Mouse (Mus musculus) megakaryocyte progenitor cell, adult 5-6 weeks (primary cell): ENCODE data around the gene Dlec1. TPM values are rescaled to one million over a fixed set of nuclear protein-coding genes. Genes with fewer than 3 reads are reported as not detected.

Experiments
- ATAC-seq: replicated peaks from 2 replicates; pipeline ENCODE4 v1.8.0; 2016; ENCODE audit warnings: mild to moderate bottlenecking, moderate TSS enrichment, inconsistent platforms; ENCODE audit not compliant: poor library complexity
- total RNA-seq, 2 experiments: library from RNA; stranded (forward) in 1 of 2; stranded (reverse) in 1 of 2; fragments of 157-497, 149-512 nt in 1 of 2; fragments of 200-1000 nt in 1 of 2; gene quantifications; 2 replicates each; pipeline versions ENCODE4 v1.2.3 to v1.2.4; 2015 to 2017

The Dlec1 gene
- total RNA-seq (2015) (0.37 and 3.9 TPM in 2 replicates), total RNA-seq (2017) (1.9 TPM in 1 of 2 replicates, not detected in the other)

DNA sequence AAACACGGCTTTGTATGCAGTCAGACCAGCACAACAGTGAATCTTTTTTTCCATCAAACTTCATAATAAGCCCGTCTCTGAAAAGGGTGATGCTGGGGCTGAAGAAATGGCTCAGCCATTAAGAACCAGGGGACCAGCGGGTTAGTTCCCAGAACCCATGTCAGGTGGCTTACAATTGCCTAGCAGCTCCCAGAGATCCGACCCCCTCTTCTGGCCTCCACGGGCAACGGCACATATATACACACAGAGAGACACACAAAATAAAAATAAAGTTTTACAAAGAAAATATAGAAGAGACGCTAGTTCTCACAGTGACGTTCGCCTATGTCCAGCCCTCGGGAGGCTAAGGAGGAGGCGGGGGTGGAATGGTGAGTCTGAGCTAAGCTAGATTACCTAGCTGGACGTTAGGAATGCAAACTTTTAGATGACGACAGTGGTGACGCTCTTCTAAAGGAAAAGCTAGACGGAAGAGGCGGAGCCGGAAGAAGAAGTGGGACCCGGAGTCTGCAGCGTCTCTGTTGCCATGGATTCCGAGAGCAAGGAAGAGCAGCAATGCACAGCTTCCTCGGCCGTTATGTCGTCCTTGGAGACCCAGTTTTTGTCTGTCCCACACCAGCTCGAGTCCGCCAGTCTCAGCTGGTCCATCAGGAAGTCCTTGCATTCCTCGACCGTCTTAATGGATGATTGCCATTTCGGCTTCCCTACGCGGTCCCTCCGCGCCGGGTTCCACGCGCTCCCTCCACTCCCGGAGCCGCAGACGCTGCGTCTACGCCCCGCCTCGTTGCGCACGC is at the start of gene Dlec1:
Gene Dlec1, plus strand, starts transcription at position 487 of the 791 bp plus-strand sequence.
- ATAC-seq = peak; percentile 93

DNA sequence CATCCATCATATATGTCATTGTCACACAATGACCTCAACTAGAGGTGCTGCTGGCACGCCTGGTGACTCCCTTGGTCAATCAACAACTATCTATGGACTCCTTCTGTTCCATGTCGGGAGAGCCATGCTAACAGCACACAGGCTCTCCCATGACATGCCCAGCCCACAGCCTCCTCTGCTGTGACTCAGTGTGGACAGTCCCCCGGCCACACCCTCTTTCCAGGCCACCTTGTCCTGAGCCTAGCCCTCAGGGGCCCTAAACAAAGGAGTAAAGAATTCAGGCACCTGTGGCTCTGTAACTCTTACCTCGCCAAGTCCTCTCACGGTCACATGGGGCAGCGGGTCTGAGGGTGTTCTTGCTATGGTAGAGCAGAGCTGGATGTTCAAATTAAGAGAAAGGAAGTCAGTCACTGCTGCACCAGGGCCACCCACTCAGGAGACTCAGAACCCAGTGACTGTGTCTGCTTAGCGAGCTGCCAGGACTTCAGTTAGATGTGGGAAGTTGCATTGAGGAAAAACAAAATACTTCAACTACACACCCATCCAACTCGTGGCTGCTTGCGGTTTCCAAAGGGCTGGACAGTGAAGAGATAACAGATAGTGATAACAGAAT is 48.2 kb upstream of the Dlec1 start:
- no peak for ATAC-seq

DNA sequence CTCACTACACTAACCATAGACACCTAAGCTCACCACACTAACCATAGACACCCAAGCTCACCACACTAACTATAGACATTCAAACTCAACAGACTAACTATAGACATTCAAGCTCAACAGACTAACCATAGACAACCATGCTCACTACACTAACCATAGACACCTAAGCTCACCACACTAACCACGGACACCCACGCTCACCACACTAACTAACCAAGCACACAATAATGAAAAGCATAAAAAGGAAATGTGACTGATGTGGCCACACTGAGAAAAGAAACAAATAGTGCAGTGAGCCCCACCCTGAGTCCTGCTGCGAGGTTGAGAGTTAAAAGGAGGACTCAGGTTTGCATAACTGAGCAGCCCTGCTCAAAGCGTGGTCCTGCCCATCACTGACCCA is 46.9 kb upstream of the Dlec1 start:
- ATAC-seq = no peak

DNA sequence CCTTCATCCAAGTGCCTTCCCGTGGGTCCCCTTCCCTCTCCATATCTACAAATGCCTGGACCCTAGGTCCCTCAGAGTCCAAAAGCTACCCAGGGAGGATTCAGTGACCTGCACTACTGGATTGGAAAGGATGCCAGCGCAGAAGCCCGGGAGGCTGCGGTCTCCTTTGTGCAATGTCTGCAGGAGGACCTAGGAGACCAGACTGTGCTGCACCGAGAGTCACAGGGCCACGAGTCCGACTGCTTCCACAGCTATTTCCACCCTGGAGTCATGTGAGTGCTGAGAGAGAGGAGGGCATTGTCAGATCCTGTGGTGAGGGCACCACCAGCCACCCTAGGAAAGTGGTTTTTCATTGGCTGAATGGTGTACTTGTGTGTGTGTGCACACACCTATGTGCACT is 44.0 kb upstream of the Dlec1 start:
- ATAC-seq = no peak

DNA sequence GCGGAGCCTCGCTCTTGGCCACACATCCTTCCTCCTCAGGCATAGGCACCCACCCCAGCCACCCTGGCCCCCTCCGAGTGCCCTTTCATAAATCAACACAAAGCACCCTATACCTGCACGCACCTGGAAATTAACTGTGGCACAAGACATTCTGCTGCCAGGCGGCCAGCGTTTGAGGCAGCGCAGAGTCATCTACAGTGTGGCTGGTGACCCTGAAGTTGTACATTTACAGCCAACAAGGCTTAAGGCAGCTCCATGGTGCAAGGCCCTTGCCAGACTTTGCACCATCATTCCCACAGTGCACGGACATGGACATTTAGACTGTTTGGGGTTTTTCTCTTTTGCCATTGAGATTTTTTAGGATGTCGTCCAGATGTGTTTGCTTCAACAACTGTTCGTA is 41.6 kb upstream of the Dlec1 start:
- ATAC-seq = no peak

DNA sequence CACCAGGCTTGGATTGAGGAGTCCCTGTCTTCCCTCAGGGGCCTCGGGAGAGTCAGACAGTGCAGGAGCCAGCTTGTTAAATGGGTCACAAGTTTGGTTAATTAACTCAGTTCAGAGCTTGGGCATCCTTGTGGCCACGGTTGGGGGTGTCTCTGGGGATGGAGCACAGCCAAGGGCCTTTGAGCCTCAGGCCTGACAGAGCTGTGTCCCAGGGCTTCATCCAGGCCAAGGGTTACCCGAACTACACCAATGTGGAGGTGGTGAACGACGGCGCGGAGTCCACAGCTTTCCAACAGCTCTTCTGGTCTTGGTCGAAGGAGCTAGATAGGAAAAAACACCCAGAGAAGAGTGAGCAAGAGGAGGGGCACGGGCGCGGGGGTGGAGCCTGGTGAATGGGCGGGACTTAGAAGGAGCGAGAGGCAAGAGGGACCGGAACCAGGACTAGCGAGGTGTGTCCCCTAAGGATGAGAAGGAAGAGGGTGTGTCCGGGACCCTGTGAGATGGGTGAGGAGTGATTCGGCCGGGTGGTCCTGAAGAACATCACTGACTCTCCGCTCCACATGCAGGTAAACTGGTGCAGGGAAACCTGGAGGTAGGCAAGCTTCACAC is 39.1 kb upstream of the Dlec1 start:
- peak; percentile 60 for ATAC-seq

DNA sequence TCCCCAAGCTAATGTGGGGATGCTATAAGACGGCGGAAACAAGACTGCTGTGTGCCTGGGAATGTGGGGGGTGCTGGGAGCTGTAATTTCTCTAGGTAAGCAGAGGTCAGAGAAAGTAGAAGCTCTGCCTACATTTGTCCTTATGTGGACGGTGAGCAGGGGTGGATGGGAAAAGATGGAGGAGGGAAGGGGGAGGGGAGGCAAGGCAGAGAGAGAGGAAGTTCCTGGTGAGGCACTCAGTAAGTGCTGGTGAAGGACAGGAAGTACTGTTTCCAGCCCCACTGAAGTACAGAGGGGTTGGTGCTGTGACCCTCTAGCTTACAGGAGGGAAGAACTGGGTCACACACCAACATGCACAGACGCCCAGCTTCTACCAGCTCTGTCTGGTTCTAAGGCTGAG is 38.0 kb upstream of the Dlec1 start:
- peak; percentile 64 for ATAC-seq

DNA sequence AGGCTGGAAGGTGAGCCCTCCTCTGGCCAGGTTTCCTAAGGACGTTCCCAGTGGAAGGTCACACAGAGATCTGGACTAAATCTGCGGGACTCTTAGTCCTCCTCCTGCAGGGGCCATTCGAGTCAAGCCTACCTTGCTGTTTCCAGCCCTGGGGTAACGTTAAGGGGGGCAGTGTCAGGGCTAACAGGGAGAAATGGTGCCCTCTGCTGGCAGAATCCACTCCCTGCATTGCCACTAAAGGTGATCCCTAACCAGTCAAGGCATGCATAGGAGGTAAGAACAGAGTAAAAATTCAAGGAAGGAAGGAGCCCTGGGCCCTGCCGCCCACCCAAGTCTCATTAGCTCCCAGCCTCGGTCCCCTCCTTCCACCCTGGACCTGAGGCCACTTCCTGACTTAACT is 34.7 kb upstream of the Dlec1 start:
- ATAC-seq = peak; percentile 79

DNA sequence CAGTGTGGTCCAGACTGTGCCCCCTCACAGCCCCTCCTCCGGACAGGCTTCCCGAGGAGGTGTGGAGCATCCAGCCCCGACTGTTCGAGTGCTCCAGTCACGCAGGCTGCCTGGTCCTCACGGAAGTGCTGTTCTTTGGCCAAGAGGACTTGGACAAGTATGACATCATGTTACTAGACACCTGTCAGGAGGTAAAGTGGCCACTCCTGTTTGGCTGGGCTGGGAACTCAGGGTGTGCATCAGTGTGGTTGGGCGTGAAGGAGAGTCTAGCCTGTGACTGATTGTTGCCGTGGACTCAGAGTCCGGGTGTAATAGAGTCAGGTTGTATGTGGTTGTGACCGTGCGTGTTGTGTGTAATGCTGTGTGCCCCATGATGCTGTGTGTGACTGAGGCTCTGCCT is 34.0 kb upstream of the Dlec1 start:
- no peak for ATAC-seq

DNA sequence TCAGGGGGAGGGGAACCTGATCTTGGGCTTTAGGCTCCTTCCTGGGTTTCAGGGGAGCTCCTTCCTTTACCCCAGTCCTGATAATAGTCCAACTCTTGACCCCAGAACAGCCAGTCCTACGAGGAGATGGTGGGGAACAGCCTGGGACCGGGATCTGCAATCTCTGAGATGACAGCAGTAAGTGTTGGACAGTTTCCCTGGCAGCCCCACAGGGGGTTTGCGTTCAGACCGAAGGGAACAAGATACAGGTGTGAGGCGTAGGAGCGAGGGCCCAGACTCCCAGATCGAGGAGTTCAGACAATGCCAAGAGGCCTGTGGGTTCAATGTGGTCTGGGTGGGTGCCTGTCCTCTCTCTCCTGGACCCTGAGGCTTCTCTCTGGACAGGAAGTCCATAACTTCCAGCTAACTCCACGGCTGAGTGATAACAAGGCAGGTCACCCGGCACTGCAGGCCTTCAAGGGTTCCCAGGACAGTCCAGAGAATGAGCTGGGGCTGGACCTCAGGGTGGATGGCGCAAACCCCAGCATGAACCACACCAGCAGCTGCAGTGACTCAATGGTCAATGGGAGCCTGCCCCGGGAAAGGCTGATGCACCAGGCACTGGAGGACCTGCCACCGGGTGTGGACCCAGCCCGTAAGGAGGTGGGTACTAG is 32.0 kb upstream of the Dlec1 start:
- ATAC-seq = no peak

DNA sequence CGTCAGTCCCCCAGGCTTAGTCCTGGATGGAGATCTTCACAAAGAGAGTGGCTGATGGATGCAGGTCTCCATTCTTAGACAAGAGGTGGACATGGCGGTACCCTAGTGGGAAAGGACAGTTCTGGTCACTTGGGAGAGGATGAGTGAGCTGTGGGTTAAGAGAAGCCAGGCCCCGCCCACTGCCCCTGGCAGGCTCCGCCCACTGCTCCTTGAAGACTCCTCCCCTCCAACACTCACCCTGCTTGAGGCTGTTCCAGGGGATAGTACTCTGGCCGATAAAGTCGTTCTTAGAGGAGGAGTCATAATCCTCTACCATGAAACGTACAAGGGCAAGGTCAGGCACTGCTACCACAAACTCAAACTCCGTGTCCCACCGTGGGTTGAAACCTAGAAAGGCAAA is 30.5 kb upstream of the Dlec1 start:
- no peak for ATAC-seq

DNA sequence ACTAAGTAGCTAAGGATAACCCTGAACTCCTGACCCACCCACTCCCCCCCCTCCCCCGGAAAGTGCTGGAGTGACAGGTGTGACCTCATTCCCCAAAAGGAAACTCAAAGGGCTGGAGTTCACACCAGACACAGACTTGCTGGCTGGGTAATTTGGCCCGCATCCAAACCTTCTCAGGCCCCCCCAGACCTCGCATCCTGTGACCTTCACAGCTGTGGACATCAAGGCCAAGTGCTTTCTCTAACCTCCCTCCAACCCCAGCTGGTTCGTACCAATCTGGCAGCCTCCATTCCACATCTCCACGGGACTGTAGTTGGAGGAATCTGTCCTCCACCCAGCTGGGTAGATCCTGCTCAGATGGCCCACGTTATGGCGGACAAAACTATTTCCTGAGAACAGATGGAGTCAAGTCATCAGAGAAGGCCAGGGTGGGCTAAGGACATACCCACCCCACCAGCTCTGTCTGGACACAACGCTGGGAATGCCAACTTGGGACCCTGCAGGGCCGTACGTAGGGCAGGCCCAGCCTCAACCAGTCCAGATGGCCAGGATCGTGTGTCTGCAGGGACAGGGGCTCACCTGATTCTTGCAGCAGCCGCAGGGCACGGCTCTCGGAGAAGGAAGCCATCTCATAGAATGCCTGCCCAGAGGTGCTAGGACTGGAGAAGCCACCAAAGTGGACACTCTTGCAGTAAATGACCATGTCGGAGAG is 28.9 kb upstream of the Dlec1 start:
- no peak for ATAC-seq

DNA sequence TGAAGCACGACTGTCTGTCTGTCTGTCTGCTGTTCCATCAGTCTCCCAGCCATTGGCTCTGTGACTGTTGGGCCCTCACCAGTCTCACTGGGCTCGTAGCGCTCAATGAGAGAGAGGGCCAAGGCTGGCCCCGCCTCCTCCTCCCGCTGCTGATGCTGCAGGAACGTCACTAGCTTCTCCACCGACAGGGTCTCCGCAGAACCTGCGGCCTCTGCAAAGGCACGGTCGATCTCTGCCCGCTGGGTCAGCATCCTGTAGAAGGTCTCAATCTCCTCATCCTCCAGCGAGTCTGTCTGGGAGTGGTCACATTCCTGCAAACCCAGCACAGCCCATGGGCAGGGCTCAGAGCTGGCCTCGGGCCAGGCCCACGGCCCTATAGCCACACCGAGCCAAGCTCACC is 26.6 kb upstream of the Dlec1 start:
- peak; percentile 4; the same call in 1 of the 2 replicates for ATAC-seq

DNA sequence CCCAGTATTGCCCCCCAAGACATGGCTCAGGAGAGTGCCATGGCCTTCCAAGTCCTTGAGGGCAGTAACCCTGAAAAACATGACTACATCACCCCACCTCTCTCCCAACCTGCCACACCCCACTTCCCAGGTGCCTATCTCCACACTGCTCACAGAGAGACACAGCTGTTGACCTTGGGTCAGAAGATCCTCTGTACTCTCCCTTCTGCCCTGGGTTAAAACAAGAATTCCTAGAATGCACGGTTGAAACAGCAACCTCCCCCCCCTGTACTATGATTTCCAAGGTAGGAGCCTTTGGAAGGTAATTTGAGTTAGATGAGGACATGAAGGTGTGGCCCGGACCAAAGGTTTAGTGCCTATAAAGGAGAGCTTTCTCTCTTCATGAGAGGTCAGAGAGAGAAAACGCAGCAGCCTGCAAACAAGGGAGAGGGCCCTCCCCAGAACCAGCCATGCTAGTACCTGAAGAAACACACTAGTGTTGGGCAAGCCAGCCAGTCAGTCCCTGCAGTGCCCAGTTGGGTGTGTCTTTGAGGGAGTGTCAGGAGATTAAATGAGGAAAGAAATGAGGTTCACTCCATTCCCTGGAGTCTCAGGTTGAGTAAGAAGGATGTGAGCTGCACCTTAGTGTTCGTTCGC is 22.1 kb upstream of the Dlec1 start:
- ATAC-seq = no peak

DNA sequence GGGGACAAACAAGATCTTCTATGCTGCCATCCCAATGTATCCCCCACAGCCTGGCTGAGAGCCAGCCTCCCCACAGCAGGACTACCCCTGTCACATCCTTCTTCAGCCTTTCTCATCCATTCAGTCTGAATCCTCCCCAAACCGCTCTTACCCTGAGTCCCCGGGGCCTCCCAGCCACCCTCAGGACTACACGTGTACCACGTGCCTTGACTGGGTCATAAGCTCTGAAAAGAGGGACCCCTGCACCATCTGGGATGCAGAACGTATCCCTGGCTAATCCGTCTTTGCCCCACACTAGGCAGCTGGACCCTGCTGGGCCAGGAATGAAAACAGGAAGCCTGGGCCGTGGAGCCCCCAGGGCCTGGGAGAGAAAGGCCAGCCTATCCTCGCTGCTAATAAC is 20.2 kb upstream of the Dlec1 start:
- ATAC-seq = no peak

DNA sequence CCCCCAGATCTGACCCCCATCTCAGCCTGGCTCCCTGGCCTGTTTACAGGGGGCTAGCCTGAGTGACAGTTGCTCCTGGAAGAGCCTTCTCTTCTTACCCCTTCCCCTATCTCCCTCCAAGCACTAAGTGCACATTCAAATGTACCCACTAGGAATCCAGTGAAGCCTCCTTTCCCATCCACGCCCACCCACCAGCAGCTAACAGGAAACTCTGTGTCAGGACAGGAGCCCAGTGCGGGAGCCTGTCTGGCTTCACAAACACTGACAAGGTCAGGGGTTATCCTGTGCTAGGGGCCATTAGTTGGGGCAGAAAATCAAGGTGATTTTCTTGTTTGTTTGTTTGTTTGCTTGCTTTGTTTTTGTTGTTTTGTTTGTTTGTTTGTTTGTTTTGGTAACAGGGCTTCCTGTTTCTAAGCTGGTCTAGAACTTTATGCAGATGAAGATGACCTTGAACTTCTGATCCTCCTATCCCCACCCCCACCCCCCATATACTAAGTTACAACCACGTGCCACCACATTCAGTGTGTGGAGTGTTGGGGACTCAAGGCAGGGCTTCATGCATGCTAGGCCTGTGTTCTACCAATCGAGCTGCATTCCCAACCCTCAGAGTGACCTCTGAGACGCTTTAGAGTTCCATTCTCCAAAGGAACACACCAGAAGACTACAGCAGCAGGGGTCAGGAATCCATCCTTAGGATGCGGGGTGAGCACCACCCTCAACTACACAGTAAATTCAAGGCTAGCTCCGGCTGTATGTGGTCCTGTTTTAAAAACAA is 19.4 kb upstream of the Dlec1 start:
- ATAC-seq = no peak

DNA sequence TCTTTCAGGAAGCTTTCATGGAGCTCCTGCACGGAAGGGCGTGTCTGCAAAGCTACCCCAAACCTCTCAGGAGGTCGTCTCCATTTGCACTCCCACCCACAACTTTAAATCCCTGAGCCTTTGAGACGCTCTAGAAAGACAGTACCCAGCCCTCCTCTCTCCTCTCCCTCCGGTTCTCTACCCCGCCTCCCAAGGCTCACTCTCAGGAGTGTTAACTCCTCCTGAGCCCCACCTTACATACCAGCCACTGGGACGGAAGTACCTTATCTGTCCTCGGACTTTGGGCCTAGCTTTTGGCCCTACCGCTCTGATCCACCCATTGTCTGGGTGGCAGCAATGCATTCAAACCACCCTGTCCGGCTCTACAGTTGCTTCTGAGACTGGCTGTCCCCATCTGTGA is 18.3 kb upstream of the Dlec1 start:
- ATAC-seq = no peak

DNA sequence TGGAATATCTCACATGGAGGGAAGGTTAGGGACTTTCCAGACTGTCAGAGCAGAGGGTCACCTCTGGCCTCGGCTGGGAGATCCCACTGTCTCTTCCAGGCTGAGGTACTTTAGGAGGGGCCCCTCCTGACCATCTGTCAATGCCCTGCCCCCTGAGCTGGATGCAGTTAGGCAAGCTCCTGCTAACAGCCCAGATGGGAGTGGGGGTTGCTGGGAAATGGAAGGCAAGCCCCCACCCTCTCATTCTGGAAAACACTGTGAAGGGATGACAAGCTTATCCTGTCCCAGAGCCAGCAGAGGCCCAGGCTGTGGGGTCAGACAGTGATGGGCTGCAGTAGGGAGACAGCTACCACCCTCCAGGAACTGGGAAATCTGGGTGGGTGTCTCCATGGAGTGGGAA is 15.8 kb upstream of the Dlec1 start:
- no peak for ATAC-seq

DNA sequence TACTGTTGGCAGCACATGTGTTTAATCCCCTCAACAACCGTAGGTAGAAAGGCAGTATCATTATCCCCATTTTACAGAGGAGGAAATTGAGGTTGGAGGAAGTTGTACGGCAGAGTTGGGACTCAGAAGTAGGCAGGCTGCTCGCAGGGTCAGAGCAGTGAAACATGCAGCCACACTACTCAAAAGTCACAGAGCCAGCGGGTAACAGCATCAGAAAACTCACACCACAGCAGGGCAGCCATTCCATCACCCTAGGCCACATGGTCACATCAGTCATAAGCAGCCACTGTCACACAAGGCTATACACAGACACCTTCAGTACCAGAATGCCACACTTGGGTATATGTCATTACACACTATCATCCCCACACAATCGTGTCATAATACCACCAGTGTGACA is 15.0 kb upstream of the Dlec1 start:
- ATAC-seq = no peak
